Mouse (Mus musculus) layer of hippocampus, adult 6 months (tissue): ENCODE data around the gene Pcyt1b. TPM values are rescaled to one million over a fixed set of nuclear protein-coding genes. Genes with fewer than 3 reads are reported as not detected.

Experiments used
- long read RNA-seq, 2 experiments: library from polyadenylated mRNA; unstranded; transcript quantifications; one replicate each; pipeline ENCODE4 v2.0.0; 2019 to 2020
- polyA plus RNA-seq: library from polyadenylated mRNA; unstranded; fragments of <200 nt; fragmentation: Nextera tagmentation; gene quantifications from 2 replicates; pipeline ENCODE4 v1.2.3, GENCODE M21; 2021

Pcyt1b gene
- polyA plus RNA-seq: 8.5 and 9.1 TPM in 2 replicates
- long read RNA-seq, experiment 1, full-length matches to known transcripts: 5 of 14 reads
- long read RNA-seq, experiment 1, partial matches to known transcripts: 0 of 14 reads
- long read RNA-seq, experiment 1, other reads (novel, unspliced or antisense): 9 of 14 reads
- long read RNA-seq, experiment 2, full-length matches to known transcripts: 22 of 44 reads
- long read RNA-seq, experiment 2, partial matches to known transcripts: 18 of 44 reads
- long read RNA-seq, experiment 2, other reads (novel, unspliced or antisense): 4 of 44 reads

GRCm38 (mm10) chrX:93654218-93655002, at the start of gene Pcyt1b:
TSS of gene Pcyt1b (plus strand) at chrX:93654863.

DNA sequence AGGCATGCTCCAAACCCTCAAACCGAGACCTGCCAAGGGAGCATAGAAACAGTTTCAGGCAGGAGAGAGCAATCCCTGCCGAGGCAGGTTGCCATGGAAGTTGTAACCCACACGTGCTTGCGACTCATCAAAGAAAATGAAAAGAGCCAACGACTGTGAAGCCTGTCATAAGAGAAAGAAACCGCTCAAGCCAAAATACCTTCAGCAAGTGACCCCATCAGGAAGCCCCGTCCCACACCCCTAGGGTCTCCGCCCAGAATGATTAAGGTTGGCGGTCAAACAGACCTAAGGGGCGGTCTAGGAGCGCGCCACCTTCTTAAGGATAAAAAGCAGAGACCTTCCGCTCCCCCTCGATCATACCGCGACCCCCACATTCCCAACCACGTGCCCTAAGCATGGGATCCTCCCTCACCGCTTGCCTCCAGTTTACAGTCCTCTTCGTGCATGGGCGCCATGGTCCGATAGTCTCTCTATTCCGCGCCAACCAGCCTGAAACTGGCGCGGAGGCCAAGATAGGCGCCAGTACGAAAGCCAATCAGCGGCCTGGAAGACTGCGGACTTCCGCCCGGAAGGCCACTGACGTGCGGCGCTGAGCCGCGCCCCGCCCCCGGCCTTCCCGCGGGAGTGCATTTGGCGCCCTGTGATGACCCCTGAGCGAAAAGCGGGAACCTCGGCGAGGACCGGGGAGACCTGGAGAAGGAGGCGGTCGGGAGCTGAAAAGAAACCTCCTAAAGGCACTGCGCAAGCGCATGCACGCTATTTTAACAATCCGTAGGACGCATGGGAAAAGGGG, 22.8 kb upstream of the Pcyt1b start, which contains the start of gene Pola1:
Pola1 (minus strand) TSS at position 499 of the 793 bp plus-strand sequence.

Other genes with a start within 250 kb of the Pcyt1b start
- gene Pola1, start 22.7 kb upstream of the Pcyt1b start, polyA plus RNA-seq: 2.4 and 3.1 TPM in 2 replicates
- 56.5 and 60.8 TPM in 2 replicates for gene Pdk3, start 177.3 kb downstream of the Pcyt1b start, polyA plus RNA-seq